Mouse (Mus musculus) embryonic fibroblast, embryonic 13.5 days (primary cell): ENCODE measurements around the gene Cubn.

Experiments used
- CTCF ChIP-seq: IDR thresholded peaks from 2 replicates; pipeline ENCODE4 v1.5.1; 2011; ENCODE audit warnings: mild to moderate bottlenecking, control low read depth, low read length, moderate library complexity, borderline replicate concordance; ENCODE audit not compliant: insufficient read depth
- POLR2A ChIP-seq: IDR thresholded peaks from 2 replicates; pipeline ENCODE4 v1.6.1; 2011; ENCODE audit warnings: low read depth, mild to moderate bottlenecking, control low read depth, low read length, moderate library complexity

DNA sequence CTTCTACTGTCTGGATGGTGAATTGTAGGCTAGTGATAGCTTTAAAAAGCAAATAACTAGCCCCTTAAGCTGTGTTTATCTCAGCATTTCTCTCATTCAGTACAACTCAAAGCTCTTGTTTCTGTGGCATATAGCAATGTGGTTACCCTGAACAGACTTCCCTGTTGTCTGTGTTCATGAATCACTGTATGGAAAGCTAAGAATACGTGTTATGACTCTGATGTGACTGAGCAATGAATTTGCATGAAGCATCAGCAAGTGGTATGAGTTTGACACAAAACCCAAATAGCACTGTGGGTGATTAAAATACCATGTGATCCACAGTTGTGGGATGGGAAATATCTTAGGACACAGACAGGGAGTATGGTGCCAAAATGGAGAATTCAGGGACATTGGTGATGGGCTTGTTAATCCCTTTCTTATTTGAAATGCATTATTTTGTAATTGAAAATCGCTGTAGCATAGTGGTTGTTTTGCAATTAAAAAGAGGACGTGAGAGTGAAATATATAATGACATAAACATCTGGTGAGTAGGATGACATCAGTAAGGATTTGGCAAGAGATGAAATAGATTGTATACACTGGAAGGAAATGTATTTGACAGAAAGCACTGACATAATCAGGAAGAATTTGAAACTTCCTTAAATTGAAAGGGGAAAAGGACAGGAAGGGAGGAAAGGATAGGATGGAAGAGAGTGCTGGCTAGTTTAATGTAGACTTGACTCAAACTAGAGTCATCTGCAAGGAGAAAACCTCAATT, 74.7 kb downstream of the Cubn start:
- TF ChIP-seq CTCF (no peak), POLR2A (no peak)
